Mouse (Mus musculus): ENCODE measurements around the gene Atp6v1g2.

- TF ChIP-seq TAL1 (IDR thresholded peaks at IDR 0.05; ENCODE audit: low read length) (no peak), GATA1 (IDR thresholded peaks at IDR 0.05; ENCODE audit: low read length) (no peak)
Measured at GRCm38 (mm10) chr17:35262664-35263522, 29.4 kb downstream of the Atp6v1g2 start, which contains the start of gene H2-D1.

Measured in erythroblast, embryonic 14.5 days (primary cell).